Mouse (Mus musculus) ES-Bruce4 (cell line): ENCODE measurements around the gene Anxa6.

Source experiments
- CTCF ChIP-seq: IDR thresholded peaks from one replicate; pipeline ENCODE4 v1.8.1; 2011; ENCODE audit warnings: low read depth, low read length
- EP300 ChIP-seq: IDR thresholded peaks from 2 replicates; pipeline ENCODE4 v1.6.1; 2011; ENCODE audit warnings: low read depth, low read length; ENCODE audit not compliant: insufficient read depth
- POLR2A ChIP-seq: IDR thresholded peaks from one replicate; pipeline ENCODE4 v1.8.1; 2011; ENCODE audit warnings: low read length; ENCODE audit not compliant: insufficient read depth

DNA sequence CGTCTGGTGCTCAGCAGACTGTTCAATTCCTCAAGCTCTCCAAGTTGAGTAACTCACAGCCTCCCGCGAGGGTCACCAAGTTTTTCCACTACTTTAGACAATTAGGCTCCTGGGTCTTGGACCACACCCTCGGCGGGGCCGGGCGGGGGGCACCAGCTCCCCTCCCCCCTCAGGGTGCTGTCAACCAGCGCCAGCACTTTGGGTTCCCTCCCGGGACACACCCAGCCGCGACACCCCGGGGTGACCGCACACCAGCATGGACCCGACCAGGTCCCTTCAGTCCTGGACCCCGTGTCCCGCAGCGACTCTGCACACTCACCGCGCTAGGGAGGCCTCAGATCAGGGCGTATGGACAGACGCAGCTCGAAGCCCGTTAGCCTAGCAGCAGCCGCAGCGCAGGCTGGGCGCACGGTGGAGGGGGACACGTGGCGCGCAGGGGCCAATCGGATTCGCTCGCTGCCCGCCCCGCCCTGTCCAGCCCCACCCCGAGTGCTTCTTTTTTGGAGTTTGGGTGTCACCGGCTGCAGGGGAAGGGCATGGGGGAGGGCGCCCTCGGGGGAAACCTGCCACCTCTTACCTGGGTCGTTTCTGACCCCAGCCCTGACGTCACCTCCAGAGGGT lies at the start of gene Anxa6:
- TF ChIP-seq POLR2A (peak; percentile 24), CTCF (no peak), EP300 (0 out of 2 replicates have a peak, but pooled peaks have one; percentile 23)
